Mouse (Mus musculus) stomach, adult 2 months (tissue): Measurements from ENCODE around the gene Cacna2d2. TPM values are rescaled to one million over a fixed set of nuclear protein-coding genes. Genes with fewer than 3 reads are reported as not detected.

Experiments used
- polyA plus RNA-seq: library from polyadenylated mRNA; depleted of rRNA; stranded (reverse); fragments of >200 nt; gene quantifications from 2 replicates; pipeline ENCODE4 v1.2.3, GENCODE M21; 2012; rRNA removed

Gene Cacna2d2
- polyA plus RNA-seq, result 3.3 and 4.3 TPM in 2 replicates

GRCm38 (mm10) chr9:107399491-107399971 is at the start of gene Cacna2d2:
TSS of gene Cacna2d2 (plus strand) at chr9:107399612.

DNA sequence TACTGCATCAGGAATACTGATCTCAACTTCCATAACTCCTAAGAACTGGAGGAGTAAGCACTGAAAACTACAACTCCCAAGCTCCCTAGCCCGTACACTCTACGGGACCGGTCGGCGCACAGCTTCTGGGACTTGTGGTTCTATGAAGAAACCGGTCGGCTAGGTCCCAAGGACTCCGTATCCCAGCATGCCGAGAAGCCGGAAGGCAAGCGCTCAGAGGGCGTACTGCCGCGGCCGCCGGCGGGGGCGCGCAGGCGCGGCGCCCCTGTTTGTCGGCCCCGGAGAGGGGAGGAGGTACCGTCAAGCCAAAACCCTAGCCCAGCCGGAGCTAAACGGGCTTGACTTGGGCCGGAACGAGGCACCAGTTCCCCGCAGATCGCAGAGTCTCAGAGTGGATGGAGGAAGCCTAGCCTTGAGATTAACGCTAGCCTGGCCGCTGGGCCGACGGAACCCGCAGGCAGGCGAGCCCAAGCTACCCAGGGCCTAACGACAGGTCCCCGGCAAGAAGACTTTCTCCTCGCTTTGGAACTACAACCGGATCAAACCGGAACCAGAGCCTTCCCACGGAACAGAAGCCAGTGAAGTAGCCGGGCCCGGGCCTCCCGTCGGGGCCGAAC is 134.5 kb downstream of the Cacna2d2 start, which contains the start of gene Tmem115:
TSS of gene Tmem115 (plus strand) at position 155 of the 617 bp plus-strand sequence.

GRCm38 (mm10) chr9:107541474-107542351 is 142.3 kb downstream of the Cacna2d2 start, which contains the start of the genes Cyb561d2 and Nprl2:
TSS of gene Cyb561d2 (minus strand) at chr9:107542193.
TSS of gene Nprl2 (plus strand) at chr9:107542226.

DNA sequence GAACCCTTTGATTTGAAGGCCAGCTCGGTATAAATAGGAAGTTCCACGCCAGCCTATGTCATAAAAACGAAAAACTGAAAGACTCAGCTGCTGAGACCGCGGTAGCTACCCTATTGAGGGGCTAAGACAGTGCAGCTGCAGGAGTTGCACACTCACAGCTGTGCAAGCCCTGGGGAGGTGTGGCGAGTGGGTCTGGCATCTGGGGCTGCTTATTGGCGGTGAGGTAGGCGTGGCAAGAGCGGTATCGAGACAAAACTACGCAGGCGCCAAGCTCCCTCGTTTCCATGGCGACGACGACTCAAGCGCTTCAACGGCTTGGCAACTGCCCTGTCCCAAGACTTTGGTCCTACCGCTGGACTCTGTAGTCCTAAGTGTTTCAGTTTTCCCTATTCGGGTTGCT is 147.6 kb downstream of the Cacna2d2 start, which contains the start of gene Zmynd10:
TSS of gene Zmynd10 (plus strand) at position 273 of the 400 bp plus-strand sequence.

GRCm38 (mm10) chr9:107551117-107551889 is 151.9 kb downstream of the Cacna2d2 start, which contains the start of gene Rassf1:
TSS of gene Rassf1 (plus strand) at chr9:107551555.

GRCm38 (mm10) chr9:107563029-107563581 is 163.7 kb downstream of the Cacna2d2 start, which contains the start of gene Tusc2:
TSS of gene Tusc2 (plus strand) at chr9:107563255.

DNA sequence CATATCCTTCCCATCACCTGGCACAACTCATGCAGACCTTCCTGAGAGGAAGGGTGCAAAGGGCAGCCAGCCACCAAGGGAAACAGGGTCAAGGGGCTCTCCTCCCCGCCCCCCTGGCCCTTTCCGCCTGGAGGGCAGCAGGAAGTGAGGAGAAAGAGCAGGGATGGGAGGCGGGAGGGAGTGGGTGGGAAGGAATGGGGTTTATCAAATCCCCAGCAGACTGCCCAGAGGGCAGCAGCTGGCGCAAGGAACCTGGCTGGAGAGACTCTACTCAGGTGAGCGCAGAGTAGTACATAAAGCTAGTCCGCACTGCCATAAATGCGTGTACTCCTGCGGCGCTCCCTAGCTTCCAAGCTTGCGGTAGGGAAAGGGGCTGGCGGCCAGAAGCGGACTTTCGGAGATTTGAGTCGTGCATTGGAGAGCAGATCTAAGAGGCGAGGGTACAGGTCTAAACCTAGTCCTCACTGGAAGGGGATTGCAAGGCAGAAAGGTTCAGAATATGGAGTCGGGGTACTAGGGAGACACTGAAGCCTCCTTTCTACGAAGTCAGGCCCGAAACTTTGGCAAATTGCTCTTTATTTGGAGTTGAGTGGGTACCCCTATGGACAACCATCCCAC is 168.4 kb downstream of the Cacna2d2 start, which contains the start of gene Hyal2:
TSS of gene Hyal2 (plus strand) at position 244 of the 618 bp plus-strand sequence.

DNA sequence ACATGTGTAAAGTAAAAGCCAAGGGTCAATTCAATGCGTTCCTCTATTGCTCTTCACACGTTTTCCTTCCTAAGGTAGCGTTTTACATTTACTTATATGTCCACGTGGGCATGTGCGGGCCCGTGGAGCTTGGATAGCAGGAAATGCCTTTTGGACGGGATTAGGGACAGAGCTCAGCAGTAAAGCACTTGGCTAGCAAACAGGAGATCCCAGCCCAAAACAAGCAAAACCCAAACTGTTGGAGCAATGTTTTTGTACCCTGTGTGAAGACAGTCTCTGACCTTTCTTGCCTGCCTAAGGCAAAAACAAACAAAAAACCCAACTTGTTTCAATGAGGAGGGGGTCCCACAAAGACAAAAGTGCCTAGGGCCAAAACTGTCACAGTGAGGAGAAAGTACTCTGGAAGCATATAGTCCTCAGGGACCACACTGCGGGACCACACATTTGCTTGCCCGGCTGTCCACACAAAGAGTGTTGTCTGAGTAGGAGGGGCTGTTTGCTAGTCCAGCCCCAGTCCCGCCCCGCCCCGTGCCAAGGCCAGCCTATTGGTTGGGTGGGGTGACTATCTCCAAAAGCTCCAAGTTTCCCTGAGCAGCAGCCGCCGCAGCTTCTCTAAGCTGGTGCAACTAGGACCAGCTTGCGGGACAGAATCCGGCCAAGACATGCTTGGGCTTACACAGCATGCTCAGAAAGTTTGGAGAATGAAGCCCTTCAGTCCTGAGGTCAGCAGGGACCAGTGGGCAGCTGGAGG is 177.1 kb downstream of the Cacna2d2 start, which contains the start of gene Hyal1:
TSS of gene Hyal1 (plus strand) at position 571 of the 751 bp plus-strand sequence.

GRCm38 (mm10) chr9:107578587-107578986 is 179.2 kb downstream of the Cacna2d2 start, which contains the start of gene Naa80:
TSS of gene Naa80 (plus strand) at chr9:107578887.

Other genes starting within 250 kb of the Cacna2d2 start
- gene Dock3, start 167.7 kb upstream of the Cacna2d2 start, polyA plus RNA-seq, result 0.76 and 2.4 TPM in 2 replicates
- gene Mapkapk3, start 109.7 kb upstream of the Cacna2d2 start, polyA plus RNA-seq, result 15.3 and 19.0 TPM in 2 replicates
- gene Cish, start 103.6 kb upstream of the Cacna2d2 start, polyA plus RNA-seq, result 34.6 and 41.0 TPM in 2 replicates
- 12.3 and 12.5 TPM in 2 replicates for gene Hemk1, start 61.3 kb upstream of the Cacna2d2 start, polyA plus RNA-seq
- gene 6430571L13Rik, start 59.0 kb upstream of the Cacna2d2 start, polyA plus RNA-seq, result 0.38 and 0.41 TPM in 2 replicates
- gene Tmem115, start 134.3 kb downstream of the Cacna2d2 start, polyA plus RNA-seq, result 32.7 and 37.1 TPM in 2 replicates
- gene Cyb561d2, start 142.6 kb downstream of the Cacna2d2 start, polyA plus RNA-seq, result 25.6 and 37.6 TPM in 2 replicates
- 14.9 and 16.0 TPM in 2 replicates for gene Nprl2, start 142.6 kb downstream of the Cacna2d2 start, polyA plus RNA-seq
- gene Zmynd10, start 147.7 kb downstream of the Cacna2d2 start, polyA plus RNA-seq, result 1.4 and 1.6 TPM in 2 replicates
- gene Rassf1, start 151.9 kb downstream of the Cacna2d2 start, polyA plus RNA-seq, result 6.2 and 7.0 TPM in 2 replicates
- 33.1 and 49.5 TPM in 2 replicates for gene Tusc2, start 163.6 kb downstream of the Cacna2d2 start, polyA plus RNA-seq
- gene Hyal2, start 168.3 kb downstream of the Cacna2d2 start, polyA plus RNA-seq, result 32.6 and 36.0 TPM in 2 replicates
- 3.7 and 3.8 TPM in 2 replicates for gene Hyal1, start 177.3 kb downstream of the Cacna2d2 start, polyA plus RNA-seq
- 47.1 and 49.7 TPM in 2 replicates for gene Naa80, start 179.3 kb downstream of the Cacna2d2 start, polyA plus RNA-seq
- gene Hyal3, start 181.2 kb downstream of the Cacna2d2 start, polyA plus RNA-seq, result 0.41 and 0.94 TPM in 2 replicates
- gene Ifrd2, start 188.0 kb downstream of the Cacna2d2 start, polyA plus RNA-seq, result 36.5 and 38.2 TPM in 2 replicates
- gene Sema3b, start 209.6 kb downstream of the Cacna2d2 start, polyA plus RNA-seq, result 22.4 and 24.1 TPM in 2 replicates
- 139 and 164 TPM in 2 replicates for gene Gnai2, start 235.8 kb downstream of the Cacna2d2 start, polyA plus RNA-seq